Comparison of ENCODE assay signal across 18 mouse cellular contexts in genomic region chr1:166182952-166183627, GRCm38 (mm10). TPM values are rescaled to one million over a fixed set of nuclear protein-coding genes. Genes with fewer than 3 reads are reported as not detected.
A peak's percentile ranks its signal among the peaks of the same experiment; 100 is the strongest.
DNase-seq lines count a peak whose midpoint lies in the region; ATAC-seq lines count a peak whose summit lies in the region.
"Had no signal": no experiment of that assay in that cellular context is flagged by ENCODE, and none has a peak within 500 bp of the region (broad histone marks: within the 10 kb centered on the region; RNA-seq: fewer than 3 reads in every experiment).

No protein-coding gene starts in this region.

- no peak overlapping the region for H3K4me3 ChIP-seq in forebrain, embryonic 15.5 days
- H3K4me3 ChIP-seq in forebrain, embryonic 11.5 days (ENCODE audit: low read depth, low read length), result no peak overlapping the region
- H3K4me3 ChIP-seq: embryonic facial prominence, embryonic 13.5 days; liver, embryonic 13.5 days had no signal

- WGBS in forebrain, embryonic 15.5 days, result 42% methylated on average over 10 of the region's 10 CpGs
- WGBS in forebrain, embryonic 11.5 days, result 88% methylated on average over 10 of the region's 10 CpGs

- ATAC-seq in forebrain, embryonic 15.5 days (replicated peaks), result peak; percentile 61
- ATAC-seq in forebrain, embryonic 11.5 days (replicated peaks; ENCODE audit: low FRiP score), result no peak
- ATAC-seq in erythroid progenitor cell, adult 5-6 weeks (replicated peaks; ENCODE audit: low FRiP score, poor library complexity, severe bottlenecking), result no peak

- no peaks in the 10 kb centered on the region for H3K27me3 ChIP-seq in forebrain, embryonic 15.5 days
- H3K27me3 ChIP-seq in forebrain, embryonic 11.5 days (ENCODE audit: control insufficient read depth, insufficient read depth, low read length), result no peaks in the 10 kb centered on the region
- H3K27me3 ChIP-seq: embryonic facial prominence, embryonic 13.5 days; liver, embryonic 13.5 days had no signal

- no peaks in the 10 kb centered on the region for H3K9me3 ChIP-seq in forebrain, embryonic 15.5 days
- no peaks in the 10 kb centered on the region for H3K9me3 ChIP-seq in forebrain, embryonic 11.5 days (ENCODE audit: control insufficient read depth, low read length)
- H3K9me3 ChIP-seq: embryonic facial prominence, embryonic 13.5 days; liver, embryonic 13.5 days had no signal

- no peak overlapping the region for H3K9ac ChIP-seq in forebrain, embryonic 15.5 days (replicated peaks)
- no peak overlapping the region for H3K9ac ChIP-seq in forebrain, embryonic 11.5 days (ENCODE audit: low read length)
- H3K9ac ChIP-seq: embryonic facial prominence, embryonic 13.5 days; liver, embryonic 13.5 days had no signal

- peaks cover 18% of the 10 kb centered on the region for H3K4me1 ChIP-seq in forebrain, embryonic 15.5 days
- H3K4me1 ChIP-seq in forebrain, embryonic 11.5 days (replicated peaks; ENCODE audit: control insufficient read depth, insufficient read depth, low read length), result no peaks in the 10 kb centered on the region
- H3K4me1 ChIP-seq: embryonic facial prominence, embryonic 13.5 days; liver, embryonic 13.5 days had no signal

- no peak overlapping the region for H3K27ac ChIP-seq in forebrain, embryonic 15.5 days (replicated peaks)
- H3K27ac ChIP-seq in forebrain, embryonic 11.5 days (ENCODE audit: low read depth, low read length), result no peak overlapping the region
- H3K27ac ChIP-seq: embryonic facial prominence, embryonic 13.5 days; liver, embryonic 13.5 days had no signal

- DNase-seq in forebrain, embryonic 11.5 days (ENCODE audit: low spot score), result no peak
- peak; percentile 29 for DNase-seq in kidney, postnatal 10 days
- no peak for DNase-seq in kidney, adult 11 months
- DNase-seq in right cerebral cortex, adult 2 months (ENCODE audit: low spot score in 2 of 2), result peak; percentile 24 to 41
- DNase-seq in right cerebral cortex, postnatal 14 days, result no peak
- DNase-seq in embryo, embryonic 9.5 days (ENCODE audit: extremely low spot score), result no peak
- DNase-seq: adrenal gland, adult 8-10 months; cerebellum, adult 11-12 months; liver, embryonic 13.5 days; thymus, postnatal 25 days had no signal

- H3K36me3 ChIP-seq in forebrain, embryonic 15.5 days, result no peaks in the 10 kb centered on the region
- H3K36me3 ChIP-seq in forebrain, embryonic 11.5 days (ENCODE audit: control insufficient read depth, insufficient read depth, low read length), result no peaks in the 10 kb centered on the region
- H3K36me3 ChIP-seq: embryonic facial prominence, embryonic 13.5 days; liver, embryonic 13.5 days had no signal

- no peak overlapping the region for H3K4me2 ChIP-seq in forebrain, embryonic 15.5 days (replicated peaks)
- H3K4me2 ChIP-seq in forebrain, embryonic 11.5 days (ENCODE audit: low read depth, low read length, severe bottlenecking), result no peak overlapping the region
- H3K4me2 ChIP-seq: embryonic facial prominence, embryonic 13.5 days; liver, embryonic 13.5 days had no signal

RNA-seq across cellular contexts. Expression of gene Gpa33, which starts 53.1 kb away (rescaled TPM):
- not detected in 2 replicates for polyA plus RNA-seq in forebrain, embryonic 15.5 days (2015; fragmentation: Nextera tagmentation; extraction: Ambion mirVana)
- 0.12 and 0.20 TPM in 2 replicates for polyA plus RNA-seq in forebrain, embryonic 11.5 days (2014; fragmentation: Nextera tagmentation; extraction: Ambion mirVana)
- not detected in 2 replicates for total RNA-seq in erythroid progenitor cell, adult 5-6 weeks (2015; ENCODE audit: low replicate concordance)
- not detected in 2 replicates for total RNA-seq in erythroid progenitor cell, adult 5-6 weeks (2017; ENCODE audit: low replicate concordance)
- total RNA-seq: gastrocnemius, adult 8-10 months; layer of hippocampus, postnatal 14 days; megakaryocyte-erythroid progenitor cell, adult 5-6 weeks had no signal
- polyA plus RNA-seq: liver, embryonic 13.5 days; spleen, adult 2 months had no signal

RNA-seq across cellular contexts. Expression of gene Dusp27, which starts 55.4 kb away (rescaled TPM):
- polyA plus RNA-seq in forebrain, embryonic 15.5 days (2015; fragmentation: Nextera tagmentation; extraction: Ambion mirVana), result 0.86 and 0.98 TPM in 2 replicates
- polyA plus RNA-seq in forebrain, embryonic 11.5 days (2014; fragmentation: Nextera tagmentation; extraction: Ambion mirVana), result 1.8 and 2.2 TPM in 2 replicates
- not detected in 2 replicates for total RNA-seq in erythroid progenitor cell, adult 5-6 weeks (2015; ENCODE audit: low replicate concordance)
- total RNA-seq in erythroid progenitor cell, adult 5-6 weeks (2017; ENCODE audit: low replicate concordance), result not detected in 2 replicates
- total RNA-seq: megakaryocyte-erythroid progenitor cell, adult 5-6 weeks had no signal

RNA-seq across cellular contexts. Expression of gene Mael, which starts 55.5 kb away (rescaled TPM):
- polyA plus RNA-seq in forebrain, embryonic 15.5 days (2015; fragmentation: Nextera tagmentation; extraction: Ambion mirVana), result 0.11 TPM in 1 of 2 replicates, not detected in the other
- polyA plus RNA-seq in forebrain, embryonic 11.5 days (2014; fragmentation: Nextera tagmentation; extraction: Ambion mirVana), result not detected in 2 replicates
- total RNA-seq in erythroid progenitor cell, adult 5-6 weeks (2015; ENCODE audit: low replicate concordance), result not detected in 2 replicates
- total RNA-seq in erythroid progenitor cell, adult 5-6 weeks (2017; ENCODE audit: low replicate concordance), result not detected in 2 replicates
- total RNA-seq: adrenal gland, adult 8-10 months; gastrocnemius, adult 8-10 months; layer of hippocampus, postnatal 14 days; megakaryocyte-erythroid progenitor cell, adult 5-6 weeks had no signal
- polyA plus RNA-seq: embryonic facial prominence, embryonic 13.5 days; intestine, embryonic 14.5 days; liver, embryonic 13.5 days; spleen, adult 2 months had no signal

Comparison
In these comparisons a context has a peak if more than half of its experiments do, and no peak if none do; other contexts are left out.
1. DNase-seq: peak in kidney, postnatal 10 days (single experiment) and right cerebral cortex, adult 2 months (2 of 2); none in forebrain, embryonic 11.5 days (single experiment), kidney, adult 11 months (single experiment), right cerebral cortex, postnatal 14 days (single experiment) and embryo, embryonic 9.5 days (single experiment).